Mouse (Mus musculus): ENCODE results near the gene Dip2a.

- TF ChIP-seq CTCF (IDR thresholded peaks at IDR 0.05; ENCODE audit: low read depth, low read length) = no peak
- TF ChIP-seq POLR2A (IDR thresholded peaks at IDR 0.05; ENCODE audit: borderline replicate concordance, low read depth, low read length) = no peak
Observed at GRCm38 (mm10) chr10:76328574-76328973, 16.5 kb downstream of the Dip2a start.

Data from bone marrow macrophage, adult 2 months (primary cell).